Mouse (Mus musculus): ENCODE data around the gene Amtn. TPM values are rescaled to one million over a fixed set of nuclear protein-coding genes. Genes with fewer than 3 reads are reported as not detected.
"Not testable (repeated sequence)": the region's sequence is repeated elsewhere in the genome, so short reads cannot be mapped to it uniquely, and the experiment has no call there.

Amtn gene
- not detected for total RNA-seq (2022)

DNA sequence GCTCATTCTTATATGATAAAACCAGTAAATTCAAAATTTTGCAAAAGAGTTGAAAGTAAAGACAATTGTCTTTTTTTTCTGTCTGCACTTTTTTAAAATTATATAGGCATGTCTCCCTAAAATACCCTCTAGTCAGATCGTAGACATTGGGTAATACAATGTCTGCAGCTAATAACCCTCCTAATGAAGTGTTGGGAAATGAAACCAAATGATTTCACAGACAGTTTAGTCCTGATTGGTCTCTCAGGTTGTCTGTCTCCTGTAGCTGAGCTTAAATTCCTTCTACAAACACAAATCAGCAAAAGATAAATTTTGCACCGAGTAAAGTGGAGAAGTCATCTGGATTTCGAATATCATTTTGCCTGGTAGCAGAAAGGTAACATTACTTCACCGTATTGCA, at the start of gene Amtn:
TSS of gene Amtn (plus strand) at position 301 of the 400 bp plus-strand sequence.
- no peak for DNase-seq (ENCODE audit: low spot score in 2 of 2)

- not testable (repeated sequence) for DNase-seq (ENCODE audit: low spot score in 2 of 2)
Observed at GRCm38 (mm10) chr5:88348533-88348932, 27.4 kb upstream of the Amtn start.

DNA sequence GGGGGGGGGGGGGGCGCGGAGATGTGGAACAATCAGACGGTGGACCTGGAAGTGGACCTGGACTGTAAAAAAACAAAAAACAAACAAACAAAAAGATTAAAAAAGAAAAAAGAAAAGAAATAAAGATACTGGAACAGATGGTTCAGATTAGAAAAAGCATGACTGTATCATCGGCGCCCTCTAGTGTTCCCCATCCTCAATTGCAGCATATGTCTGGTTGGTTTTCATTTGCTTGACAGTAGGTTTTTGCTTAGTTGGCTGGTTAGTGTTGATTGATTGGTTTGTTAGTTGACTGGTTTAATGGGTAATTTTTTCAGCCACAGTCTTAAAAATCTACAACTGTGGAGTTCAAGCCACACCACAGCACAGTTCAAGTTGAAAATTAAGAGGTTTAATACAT, 11.1 kb upstream of the Amtn start:
- DNase-seq (ENCODE audit: low spot score in 2 of 2): peak; percentile 3 to 6

DNA sequence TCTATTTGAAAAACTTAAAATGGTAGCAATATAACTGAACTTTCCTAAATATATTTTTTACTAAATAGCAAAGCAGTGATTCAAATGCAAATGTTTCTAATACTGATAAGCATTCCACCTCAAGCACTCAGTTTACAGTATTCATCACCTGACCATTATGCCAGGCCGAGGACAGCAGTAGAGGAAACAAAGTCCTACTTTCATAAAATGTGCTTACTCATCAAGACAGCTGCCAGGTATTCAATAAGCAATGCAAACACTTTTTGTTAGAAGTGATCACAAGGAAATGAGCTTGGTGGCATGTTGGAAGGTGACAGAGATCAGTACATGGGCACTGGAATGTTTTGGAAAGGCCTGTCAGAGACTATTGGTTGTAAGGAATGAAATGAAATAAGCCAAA, 9.0 kb upstream of the Amtn start:
- no peak for DNase-seq (ENCODE audit: low spot score in 2 of 2)

DNA sequence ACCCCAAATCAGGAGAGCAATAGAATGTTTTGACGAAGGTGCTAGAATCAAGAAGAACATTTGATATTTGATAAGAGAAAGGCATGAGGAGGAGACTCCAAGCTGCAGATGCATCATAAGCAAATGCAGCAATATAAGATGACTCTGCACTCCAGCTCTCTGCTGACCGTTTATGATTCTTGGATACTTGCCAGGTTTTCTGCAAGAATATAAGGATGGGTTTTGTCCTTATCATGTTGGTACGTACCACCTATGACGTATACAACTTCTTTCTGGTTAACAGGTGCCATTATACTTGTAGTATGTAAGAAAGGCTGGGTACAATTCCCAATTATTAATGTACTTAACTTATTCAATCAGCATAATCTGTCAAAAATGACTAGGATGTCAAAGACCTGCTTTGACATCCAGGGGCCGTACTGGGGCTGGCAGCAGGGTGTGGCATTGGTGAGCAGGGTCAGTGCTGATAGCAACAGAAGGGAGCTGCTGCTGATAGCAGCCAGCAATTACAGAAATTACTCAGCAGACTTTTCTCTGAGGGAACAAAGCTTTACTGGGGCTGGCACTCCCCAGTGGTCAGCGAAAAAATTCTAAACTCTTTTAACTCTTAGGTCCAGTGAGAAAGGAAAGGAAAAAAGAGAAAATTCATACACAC, 5.2 kb upstream of the Amtn start:
- DNase-seq (ENCODE audit: low spot score in 2 of 2): no peak

- no peak for DNase-seq (ENCODE audit: low spot score in 2 of 2)
Observed at GRCm38 (mm10) chr5:88372563-88372962, 3.3 kb upstream of the Amtn start.

DNA sequence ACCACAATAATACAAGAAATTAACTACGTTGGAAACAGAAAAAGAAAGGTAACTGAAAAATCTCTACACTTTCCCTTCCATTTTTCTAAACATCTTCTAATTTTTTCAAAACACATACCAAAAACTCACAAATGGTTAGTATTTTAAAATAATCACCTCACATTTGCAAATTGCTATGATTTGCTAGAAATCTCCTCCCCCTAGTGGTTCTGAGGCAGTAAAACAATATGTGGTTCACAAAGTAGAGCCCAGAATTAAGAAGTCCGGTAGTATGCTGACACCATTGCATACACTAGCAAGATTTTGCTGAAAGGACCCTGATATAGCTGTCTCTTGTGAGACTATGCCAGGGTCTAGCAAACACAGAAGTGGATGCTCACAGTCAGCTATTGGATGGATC, 16.1 kb downstream of the Amtn start:
- not testable (repeated sequence) for DNase-seq (ENCODE audit: low spot score in 2 of 2)

- DNase-seq (ENCODE audit: low spot score in 2 of 2): no peak
Observed at GRCm38 (mm10) chr5:88398581-88398980, 22.7 kb downstream of the Amtn start.

DNA sequence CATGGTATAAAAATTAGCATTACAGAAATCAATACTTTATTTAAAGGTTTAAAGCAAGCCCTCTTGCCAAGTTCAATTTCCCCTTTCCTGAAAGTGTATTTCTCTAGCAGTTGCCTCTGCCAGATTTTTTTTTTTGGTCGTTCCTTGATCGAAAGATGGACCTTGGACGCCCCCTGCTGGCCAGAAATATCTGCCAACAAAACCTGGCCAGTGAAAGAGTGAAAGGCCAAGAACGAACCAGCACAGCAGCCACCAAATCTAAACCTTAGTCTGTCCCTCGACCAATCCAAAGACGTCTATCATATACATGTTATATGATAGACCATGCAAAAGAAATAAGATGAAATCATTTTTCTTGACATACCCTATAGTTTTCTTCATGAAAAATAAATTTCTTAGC, 23.9 kb downstream of the Amtn start:
- peak; percentile 21 to 74 for DNase-seq (ENCODE audit: low spot score in 2 of 2)

- DNase-seq (ENCODE audit: low spot score in 2 of 2): no peak
Observed at GRCm38 (mm10) chr5:88401464-88401863, 25.6 kb downstream of the Amtn start.

DNA sequence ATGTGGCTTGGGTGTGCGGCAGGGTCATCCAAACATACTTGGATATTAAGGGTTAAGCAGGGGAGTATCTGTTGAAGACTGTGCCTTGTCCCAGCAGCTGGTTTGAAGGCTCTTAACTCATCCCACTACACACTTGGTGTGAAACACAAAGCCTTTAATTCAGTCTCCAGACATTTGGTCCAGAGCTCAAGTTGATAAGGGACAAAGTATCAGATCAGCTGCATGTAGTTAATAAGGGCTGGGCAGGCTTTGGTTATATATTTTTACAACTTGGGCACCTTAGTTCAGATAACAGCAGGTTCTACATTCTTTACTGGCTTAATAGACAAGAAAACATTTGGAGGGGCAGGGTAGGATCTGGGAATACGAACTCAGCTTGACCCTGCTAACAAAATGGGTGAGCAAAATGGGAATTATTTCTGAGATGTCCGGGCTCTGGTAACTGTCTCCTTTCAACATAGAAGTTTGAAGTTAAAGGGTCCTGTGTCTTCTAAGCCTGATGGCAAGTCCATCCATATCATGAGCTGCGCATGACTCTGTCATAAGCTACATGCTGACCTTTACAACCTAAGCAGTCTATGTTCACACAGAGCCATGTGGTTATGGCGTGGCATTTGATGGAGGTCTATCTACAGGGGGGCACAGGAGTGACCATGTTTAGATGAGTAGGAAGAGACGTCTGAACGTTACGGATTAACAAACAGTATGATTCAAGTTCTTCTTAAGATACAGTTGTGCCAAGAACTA, 44.6 kb downstream of the Amtn start:
- no peak for DNase-seq (ENCODE audit: low spot score in 2 of 2)

- peak in 1 of 2 experiments; percentile 13 for DNase-seq (ENCODE audit: low spot score in 2 of 2)
Observed at GRCm38 (mm10) chr5:88424892-88425291, 49.0 kb downstream of the Amtn start.

GRCm38 (mm10) chr5:88426753-88427152, 50.8 kb downstream of the Amtn start:
- no peak for DNase-seq (ENCODE audit: low spot score in 2 of 2)

Other genes with a start within 250 kb of the Amtn start
- gene Gm11115, start 222.0 kb upstream of the Amtn start, total RNA-seq (2022): not detected
- not detected for gene Gm7714, start 107.2 kb upstream of the Amtn start, total RNA-seq (2022)
- not detected for gene Prol1, start 58.8 kb upstream of the Amtn start, total RNA-seq (2022)
- gene Ambn, start 79.9 kb downstream of the Amtn start, total RNA-seq (2022): not detected
- not detected for gene Enam, start 111.9 kb downstream of the Amtn start, total RNA-seq (2022)
- gene Jchain, start 151.8 kb downstream of the Amtn start, total RNA-seq (2022): under 1 TPM; 0.37 to 0.77 (median 0.59) TPM
- 10 to 100 TPM; 25.3 to 33.2 (median 29.2) TPM for gene Utp3, start 178.4 kb downstream of the Amtn start, total RNA-seq (2022)
- gene Rufy3, start 188.9 kb downstream of the Amtn start, total RNA-seq (2022): 100 to 1,000 TPM; 180 to 191 (median 184) TPM

Measured in left cerebral cortex, adult 8-10 months (tissue).